Comparison of ENCODE assay signal across 9 mouse cellular contexts in the genomic region with DNA sequence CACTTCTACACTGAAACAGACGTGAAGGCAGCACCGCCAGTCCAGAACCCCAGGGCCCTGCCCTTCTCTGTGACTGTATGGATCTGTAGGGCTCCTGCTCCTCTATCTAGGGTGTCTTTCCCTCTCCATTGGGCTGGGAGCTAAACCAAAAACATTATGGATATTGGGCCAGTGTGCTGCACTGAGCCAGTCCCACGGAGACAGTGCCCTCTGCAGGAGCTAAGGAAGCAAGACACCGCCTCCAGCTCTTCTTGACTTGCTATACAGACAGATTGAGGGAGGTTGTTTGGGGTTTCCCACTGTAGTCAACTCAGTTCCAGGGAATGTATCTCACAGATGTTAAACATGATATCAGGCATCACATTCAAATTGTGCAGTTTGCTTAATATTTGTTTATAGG. TPM values are rescaled to one million over a fixed set of nuclear protein-coding genes. Genes with fewer than 3 reads are reported as not detected.
A peak's percentile ranks its signal among the peaks of the same experiment; 100 is the strongest.
DNase-seq lines count a peak whose midpoint lies in the region; ATAC-seq and TF ChIP-seq lines count a peak whose summit lies in the region.
"Had no signal": no experiment of that assay in that cellular context is flagged by ENCODE, and none has a peak within 500 bp of the region (broad histone marks: within the 10 kb centered on the region; RNA-seq: fewer than 3 reads in every experiment).

No protein-coding gene starts in this region.

- no peak for ATAC-seq in midbrain, postnatal 0 days (ENCODE audit: low FRiP score)
- ATAC-seq in midbrain, embryonic 15.5 days (replicated peaks), result no peak

- H3K36me3 ChIP-seq in midbrain, postnatal 0 days (ENCODE audit: insufficient read depth, low read length), result no peaks in the 10 kb centered on the region
- no peaks in the 10 kb centered on the region for H3K36me3 ChIP-seq in midbrain, embryonic 15.5 days (replicated peaks)
- no peaks in the 10 kb centered on the region; the same call in 1 of the 2 replicates for H3K36me3 ChIP-seq in embryonic facial prominence, embryonic 10.5 days (replicated peaks)
- H3K36me3 ChIP-seq in forebrain, embryonic 10.5 days (replicated peaks), result no peaks in the 10 kb centered on the region

- 45% methylated on average over 4 of the region's 4 CpGs for WGBS in midbrain, postnatal 0 days
- 41% methylated on average over 4 of the region's 4 CpGs for WGBS in midbrain, embryonic 15.5 days
- WGBS in embryonic facial prominence, embryonic 10.5 days, result 43% methylated on average over 4 of the region's 4 CpGs
- WGBS in forebrain, embryonic 10.5 days, result 50% methylated on average over 4 of the region's 4 CpGs

- intact Hi-C loops in gastrocnemius, adult 2 months (cut with DNase I), result no loop called here

- no peak overlapping the region for H3K27ac ChIP-seq in gastrocnemius, adult 2 months
- H3K27ac ChIP-seq in midbrain, postnatal 0 days (ENCODE audit: low read depth, low read length), result no peak overlapping the region
- no peak overlapping the region for H3K27ac ChIP-seq in midbrain, embryonic 15.5 days
- no peak overlapping the region for H3K27ac ChIP-seq in embryonic facial prominence, embryonic 10.5 days (replicated peaks)
- H3K27ac ChIP-seq in forebrain, embryonic 10.5 days, result no peak overlapping the region

- H3K4me1 ChIP-seq in midbrain, postnatal 0 days (ENCODE audit: insufficient read depth, low read length), result no peaks in the 10 kb centered on the region
- H3K4me1 ChIP-seq in midbrain, embryonic 15.5 days, result no peaks in the 10 kb centered on the region
- peaks cover 14% of the 10 kb centered on the region; the same call in 1 of the 2 replicates for H3K4me1 ChIP-seq in embryonic facial prominence, embryonic 10.5 days
- peaks cover 8% of the 10 kb centered on the region for H3K4me1 ChIP-seq in forebrain, embryonic 10.5 days

- no peak overlapping the region for H3K9ac ChIP-seq in midbrain, postnatal 0 days (replicated peaks; ENCODE audit: low read length, poor library complexity, severe bottlenecking)
- H3K9ac ChIP-seq in midbrain, embryonic 15.5 days, result no peak overlapping the region

- H3K27me3 ChIP-seq in midbrain, postnatal 0 days (ENCODE audit: insufficient read depth, low read length), result no peaks in the 10 kb centered on the region
- no peaks in the 10 kb centered on the region for H3K27me3 ChIP-seq in midbrain, embryonic 15.5 days (replicated peaks)
- no peaks in the 10 kb centered on the region for H3K27me3 ChIP-seq in embryonic facial prominence, embryonic 10.5 days (replicated peaks; ENCODE audit: low read depth, poor library complexity, severe bottlenecking)
- no peaks in the 10 kb centered on the region for H3K27me3 ChIP-seq in forebrain, embryonic 10.5 days (ENCODE audit: poor library complexity, severe bottlenecking)

- H3K4me2 ChIP-seq in midbrain, postnatal 0 days (ENCODE audit: low read depth, low read length, poor library complexity, severe bottlenecking), result no peak overlapping the region
- no peak overlapping the region for H3K4me2 ChIP-seq in midbrain, embryonic 15.5 days

- no peaks in the 10 kb centered on the region for H3K9me3 ChIP-seq in midbrain, postnatal 0 days (ENCODE audit: low read length)
- H3K9me3 ChIP-seq in midbrain, embryonic 15.5 days, result no peaks in the 10 kb centered on the region
- no peaks in the 10 kb centered on the region for H3K9me3 ChIP-seq in embryonic facial prominence, embryonic 10.5 days
- H3K9me3 ChIP-seq in forebrain, embryonic 10.5 days, result no peaks in the 10 kb centered on the region

- TF ChIP-seq CTCF in gastrocnemius, adult 2 months (IDR thresholded peaks at IDR 0.05), result peak; percentile 48
- TF ChIP-seq CTCF in midbrain, postnatal 0 days (IDR thresholded peaks at IDR 0.05), result peak; percentile 70

- DNase-seq in gastrocnemius, adult 2 months, result no peak
- no peak for DNase-seq in gastrocnemius, adult 18-20 months (ENCODE audit: low spot score)
- peak; percentile 59 for DNase-seq in midbrain, postnatal 0 days (ENCODE audit: low spot score)
- peak; percentile 26 for DNase-seq in embryonic facial prominence, embryonic 10.5 days (ENCODE audit: low spot score)
- peak; percentile 35 for DNase-seq in mesoderm, embryonic 11.5 days (ENCODE audit: low read depth, low spot score)
- DNase-seq in natural killer cell, adult 2 months (ENCODE audit: low spot score in 2 of 2), result no peak
- no peak for DNase-seq in forebrain, embryonic 10.5 days (ENCODE audit: extremely low spot score, low spot score)

- H3K4me3 ChIP-seq in gastrocnemius, adult 2 months, result no peak overlapping the region
- no peak overlapping the region for H3K4me3 ChIP-seq in midbrain, postnatal 0 days (ENCODE audit: low read depth, low read length)
- no peak overlapping the region for H3K4me3 ChIP-seq in midbrain, embryonic 15.5 days
- no peak overlapping the region for H3K4me3 ChIP-seq in embryonic facial prominence, embryonic 10.5 days
- H3K4me3 ChIP-seq in forebrain, embryonic 10.5 days, result no peak overlapping the region

RNA-seq across cellular contexts. Expression of gene Paqr5, which starts 24.1 kb away (rescaled TPM):
- total RNA-seq in gastrocnemius, adult 2 months (2021), result not detected
- under 1 TPM in 1 of 2 experiments, not detected in 1; 0.21 TPM for total RNA-seq in gastrocnemius, adult 18-20 months (2021)
- 0.11 and 0.14 TPM in 2 replicates for total RNA-seq in midbrain, postnatal 0 days (2014; rRNA removed)
- polyA plus RNA-seq in midbrain, postnatal 0 days (2015; fragmentation: Nextera tagmentation; extraction: Ambion mirVana), result 0.27 and 0.37 TPM in 2 replicates
- 0.37 and 0.61 TPM in 2 replicates for polyA plus RNA-seq in midbrain, embryonic 15.5 days (2015; fragmentation: Nextera tagmentation; extraction: Ambion mirVana)
- 1.2 TPM in 2 replicates for polyA plus RNA-seq in embryonic facial prominence, embryonic 10.5 days (2016; fragmentation: Nextera tagmentation; extraction: Ambion mirVana)
- polyA plus RNA-seq in forebrain, embryonic 10.5 days (2016; fragmentation: Nextera tagmentation; extraction: Ambion mirVana), result 0.58 and 1.0 TPM in 2 replicates
- total RNA-seq: heart, postnatal 10 days had no signal

Comparison
In these comparisons a context has a peak if more than half of its experiments do, and no peak if none do; other contexts are left out.
1. DNase-seq: peak in midbrain, postnatal 0 days (single experiment), embryonic facial prominence, embryonic 10.5 days (single experiment) and mesoderm, embryonic 11.5 days (single experiment); none in gastrocnemius, adult 2 months (single experiment), gastrocnemius, adult 18-20 months (single experiment), natural killer cell, adult 2 months (0 of 2) and forebrain, embryonic 10.5 days (single experiment).